Mouse (Mus musculus) lung, postnatal 25 days (tissue): ENCODE measurements around the gene Rpl38.

ENCODE experiments used
- DNase-seq: peaks from one replicate; pipeline ENCODE4 v3.0.0; 2022; ENCODE audit warnings: low spot score

Rpl38 gene

DNA sequence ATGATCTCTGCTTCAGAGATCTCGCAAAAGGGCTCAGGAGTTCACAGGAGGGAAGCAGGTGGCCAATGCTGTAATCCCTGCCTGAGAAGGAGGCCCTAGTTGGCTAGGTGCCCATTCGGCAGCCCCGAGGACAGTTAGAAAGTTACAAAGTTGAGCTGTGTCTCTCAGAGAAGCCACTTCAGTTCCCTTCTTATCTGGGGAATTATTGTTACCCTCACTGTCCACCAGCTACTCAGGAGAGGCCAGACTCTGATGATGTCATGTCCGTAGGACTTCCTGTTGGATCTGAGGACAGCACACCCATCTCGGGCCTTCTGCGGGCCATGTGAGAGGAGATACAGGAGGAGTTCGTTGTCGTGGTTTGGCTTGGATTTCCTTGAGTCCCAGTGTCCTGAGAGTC lies 11.3 kb downstream of the Rpl38 start:
- peak; percentile 32 for DNase-seq

DNA sequence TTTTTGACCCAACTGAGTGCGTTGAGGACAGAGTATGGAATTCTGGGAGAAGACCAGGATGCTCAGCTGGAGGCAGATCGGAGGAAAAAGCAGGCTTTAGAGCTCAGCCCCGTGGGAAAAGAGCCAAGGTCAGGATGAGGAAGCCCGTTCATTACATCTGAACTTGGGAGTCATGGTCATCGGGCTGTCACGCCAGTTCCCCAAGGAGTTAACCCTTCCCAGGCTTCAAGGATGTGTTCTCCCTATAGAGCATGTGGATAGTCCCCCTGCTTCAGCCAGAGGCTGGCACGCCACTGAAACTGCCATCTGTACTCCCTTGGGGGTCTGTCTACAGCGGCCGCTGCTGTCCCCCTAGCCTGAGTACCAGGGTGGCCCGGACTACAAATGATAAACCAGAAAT lies 12.0 kb downstream of the Rpl38 start:
- DNase-seq, result no peak

DNA sequence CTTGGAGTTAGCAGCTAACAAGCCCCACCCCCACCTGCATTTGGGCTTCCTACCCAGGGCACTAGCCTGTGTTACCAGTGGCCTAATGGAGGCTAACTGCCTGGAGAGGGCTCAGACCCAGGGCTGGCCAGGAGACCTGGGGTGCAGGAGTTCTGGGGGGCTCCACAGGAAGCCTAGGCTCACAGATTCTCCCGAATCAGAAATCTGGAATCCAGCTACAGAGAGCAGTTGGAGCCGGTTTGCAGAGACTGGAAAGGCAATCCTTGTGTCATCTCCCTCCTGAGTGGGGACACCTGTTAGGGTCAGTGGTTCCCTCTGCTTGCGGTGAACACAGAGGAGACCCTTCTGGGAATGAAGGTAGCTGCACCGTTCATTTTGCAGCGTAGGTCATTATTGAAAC lies 12.7 kb downstream of the Rpl38 start:
- no peak for DNase-seq

DNA sequence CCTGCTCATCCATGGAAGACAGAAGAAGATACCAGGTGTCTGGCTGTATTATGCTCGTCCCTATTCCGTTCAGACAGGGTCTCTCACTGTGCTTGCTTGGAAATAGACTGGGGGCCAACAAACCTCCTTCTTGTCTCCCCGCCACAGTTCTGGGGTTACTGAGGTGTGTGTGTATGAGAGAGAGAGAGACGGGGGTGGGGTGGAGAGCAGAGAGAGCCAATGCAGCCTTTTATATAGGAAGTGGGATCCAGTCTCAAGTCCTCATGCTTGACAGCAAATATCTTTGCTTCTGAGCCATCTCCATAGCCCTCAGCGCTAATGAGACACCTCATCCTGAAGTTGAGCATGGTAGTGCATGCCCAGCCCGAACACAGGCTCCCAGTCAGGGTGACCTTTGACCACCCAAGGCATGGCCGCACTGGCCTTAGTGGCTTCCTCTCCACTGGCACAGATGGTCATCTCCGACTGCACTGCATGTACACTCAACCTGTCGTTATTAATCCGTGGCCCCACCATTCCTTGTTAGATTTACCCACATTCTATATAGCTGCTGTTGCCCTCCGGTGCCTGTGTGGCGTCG lies 14.1 kb downstream of the Rpl38 start:
- DNase-seq, result no peak

DNA sequence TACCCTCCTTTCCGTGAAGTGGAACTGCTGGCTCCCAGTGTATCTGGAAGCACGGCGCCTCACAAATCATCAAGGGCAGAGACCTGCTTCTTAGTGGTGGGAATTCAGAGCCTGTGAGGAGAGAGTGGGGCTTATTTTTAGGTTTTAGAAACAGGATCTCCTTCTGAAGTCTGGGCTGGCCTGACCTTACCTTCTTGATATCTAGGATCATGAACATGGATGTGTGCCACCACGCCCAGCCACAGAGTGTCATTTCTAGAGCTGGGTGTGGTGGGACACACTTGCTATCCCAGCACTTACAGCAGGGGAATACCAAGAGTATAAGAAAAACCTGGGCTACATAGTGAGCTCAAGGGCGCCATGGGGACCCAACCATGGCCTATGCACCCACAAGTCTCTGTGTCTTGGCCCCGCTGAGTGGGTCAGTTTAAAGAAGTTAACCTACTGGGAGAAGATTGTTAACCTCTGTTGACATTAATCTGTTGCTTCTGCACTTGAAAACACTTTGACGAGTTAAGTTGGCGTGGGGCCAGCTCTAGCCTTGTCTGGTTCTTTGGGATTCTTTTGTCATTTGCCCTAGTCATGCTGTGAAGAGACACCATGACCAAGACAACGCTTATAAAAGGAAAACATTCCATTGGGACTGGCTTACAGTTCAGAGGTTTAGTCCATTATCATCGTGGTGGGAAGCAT lies 14.9 kb downstream of the Rpl38 start:
- no peak for DNase-seq

DNA sequence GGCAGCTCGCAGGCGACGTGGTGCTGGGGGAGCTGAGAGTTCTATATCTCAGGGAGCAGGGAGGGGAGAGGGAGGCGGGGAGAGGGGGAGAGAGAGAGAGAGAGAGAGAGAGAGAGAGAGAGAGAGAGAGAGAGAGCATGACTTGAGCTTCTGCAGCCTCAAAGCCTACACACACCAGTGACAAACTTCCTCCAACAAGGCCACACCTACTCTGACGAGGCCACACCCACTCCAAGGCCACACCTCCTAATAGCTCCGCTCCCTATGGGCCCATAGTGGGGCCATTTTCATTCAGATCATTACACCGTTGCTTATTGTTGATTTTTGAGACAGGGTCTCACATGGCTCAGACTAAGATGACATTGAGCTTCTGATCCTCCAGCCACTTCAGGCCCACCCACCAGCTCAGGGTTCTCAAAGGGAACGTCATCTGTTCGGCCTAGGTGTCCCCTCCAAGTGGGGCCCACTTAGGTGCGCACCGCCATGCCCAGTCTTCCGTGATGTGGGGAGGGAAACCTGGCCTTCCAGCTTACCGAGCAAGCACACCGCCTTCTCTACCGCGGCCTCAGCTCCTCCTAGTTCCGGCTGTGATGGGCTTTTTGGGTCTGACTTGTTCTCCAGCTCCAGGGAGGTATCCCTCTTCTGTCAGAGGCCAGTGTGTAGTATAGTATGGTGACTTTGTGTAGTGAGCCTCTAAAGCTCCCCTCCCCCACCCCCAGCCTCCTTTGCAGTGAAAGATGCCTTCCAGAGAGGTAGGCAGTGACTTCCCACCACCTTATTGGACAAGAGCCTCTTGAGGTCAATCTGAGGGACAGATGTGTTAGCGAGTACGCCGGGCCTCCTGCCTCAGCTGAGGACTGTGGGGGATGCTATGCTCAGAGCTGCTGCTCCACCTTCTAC lies 15.6 kb downstream of the Rpl38 start:
- DNase-seq, result no peak

DNA sequence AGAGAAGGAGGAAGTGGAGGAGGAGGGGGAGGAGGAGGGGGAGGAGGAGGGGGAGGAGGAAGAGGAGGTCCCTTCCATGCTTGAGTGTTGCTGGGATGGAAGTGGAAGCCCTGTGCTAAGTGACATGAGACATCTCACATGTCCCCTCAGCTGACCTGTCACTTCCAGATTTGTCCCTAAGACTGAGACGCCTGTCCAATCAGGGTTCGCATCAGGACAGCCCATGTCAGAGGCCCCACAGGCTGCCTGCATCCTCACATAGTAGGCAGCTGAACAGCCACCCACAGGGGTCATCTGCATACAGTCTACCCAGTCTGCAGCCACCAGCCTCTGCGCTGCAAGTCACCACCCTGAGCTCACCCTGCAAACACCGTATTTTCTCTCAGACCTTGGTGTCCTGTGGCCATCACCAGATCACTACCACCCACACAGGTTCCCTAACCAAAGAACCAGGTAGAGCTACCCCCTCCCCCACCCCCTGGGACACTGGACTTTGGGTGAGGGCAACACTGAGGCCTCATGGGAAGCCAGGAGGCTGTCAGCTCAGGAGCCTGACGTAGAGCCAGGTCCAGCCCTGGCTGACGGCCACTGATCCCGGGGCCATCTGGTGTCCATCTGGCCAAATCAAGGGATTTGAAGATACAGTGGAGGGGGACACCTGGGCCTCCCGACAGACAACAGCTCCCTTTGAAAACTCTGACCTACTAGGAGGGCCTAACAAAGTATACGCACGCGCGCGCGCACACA lies 16.5 kb downstream of the Rpl38 start:
- peak; percentile 32 for DNase-seq

DNA sequence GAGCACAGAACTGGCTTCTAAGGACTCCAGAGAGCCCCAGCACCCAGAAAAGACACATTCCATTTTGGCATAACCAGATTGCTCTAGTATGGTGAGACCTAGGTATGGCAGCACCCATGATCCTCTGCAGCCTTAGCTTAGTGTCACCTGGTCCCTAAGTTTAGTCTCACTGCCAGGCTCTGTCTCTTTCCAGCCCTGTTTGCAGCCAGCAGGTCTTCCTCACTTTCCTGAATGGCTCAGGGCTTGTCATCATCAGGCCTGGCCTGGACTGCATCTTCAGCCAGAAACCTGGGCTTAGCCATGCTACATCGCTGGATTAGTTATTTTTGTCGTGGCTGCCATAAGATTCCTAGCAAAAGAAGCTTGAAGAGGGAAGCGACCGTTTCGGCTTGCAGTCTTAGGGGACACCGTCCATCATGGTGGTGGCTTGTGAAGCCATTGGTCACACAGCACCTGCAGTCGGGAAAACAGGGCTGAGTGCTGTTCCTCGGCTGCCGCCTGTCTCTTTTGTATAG lies 17.3 kb downstream of the Rpl38 start:
- DNase-seq, result no peak

DNA sequence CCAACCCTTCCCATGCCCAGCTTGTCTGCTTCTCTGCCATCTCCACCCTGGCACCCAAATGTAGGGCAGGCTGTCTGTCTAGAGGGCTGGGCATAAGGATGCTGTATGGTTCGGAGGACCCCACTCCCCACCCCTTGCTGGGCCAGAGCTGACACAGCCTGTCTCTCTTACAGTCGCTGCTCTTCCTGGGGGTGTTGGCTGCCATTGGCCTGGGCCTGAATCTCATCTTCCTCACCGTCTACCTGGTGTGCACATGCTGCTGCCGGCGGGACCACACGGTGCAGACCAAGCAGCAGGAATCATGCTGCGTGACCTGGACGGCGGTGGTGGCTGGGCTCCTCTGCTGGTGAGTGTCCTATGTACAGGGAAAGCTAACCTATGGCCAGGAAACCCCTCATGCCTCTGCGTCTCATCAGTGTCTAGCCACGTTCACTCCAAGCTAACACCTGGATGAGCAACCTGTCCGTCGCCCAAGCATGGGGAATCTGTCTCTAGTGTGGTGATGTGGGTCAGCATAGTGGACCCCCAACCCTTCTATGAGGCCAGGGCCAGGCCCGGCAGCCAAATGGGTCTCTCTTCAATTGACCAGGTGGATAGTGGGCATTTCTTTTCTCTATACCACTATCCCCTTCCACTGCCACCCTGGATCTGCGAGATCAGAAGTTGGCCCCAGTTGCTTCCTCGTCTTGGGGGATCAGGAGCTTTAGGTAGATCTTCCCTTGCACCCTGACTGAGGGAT lies 18.1 kb downstream of the Rpl38 start:
- no peak for DNase-seq

DNA sequence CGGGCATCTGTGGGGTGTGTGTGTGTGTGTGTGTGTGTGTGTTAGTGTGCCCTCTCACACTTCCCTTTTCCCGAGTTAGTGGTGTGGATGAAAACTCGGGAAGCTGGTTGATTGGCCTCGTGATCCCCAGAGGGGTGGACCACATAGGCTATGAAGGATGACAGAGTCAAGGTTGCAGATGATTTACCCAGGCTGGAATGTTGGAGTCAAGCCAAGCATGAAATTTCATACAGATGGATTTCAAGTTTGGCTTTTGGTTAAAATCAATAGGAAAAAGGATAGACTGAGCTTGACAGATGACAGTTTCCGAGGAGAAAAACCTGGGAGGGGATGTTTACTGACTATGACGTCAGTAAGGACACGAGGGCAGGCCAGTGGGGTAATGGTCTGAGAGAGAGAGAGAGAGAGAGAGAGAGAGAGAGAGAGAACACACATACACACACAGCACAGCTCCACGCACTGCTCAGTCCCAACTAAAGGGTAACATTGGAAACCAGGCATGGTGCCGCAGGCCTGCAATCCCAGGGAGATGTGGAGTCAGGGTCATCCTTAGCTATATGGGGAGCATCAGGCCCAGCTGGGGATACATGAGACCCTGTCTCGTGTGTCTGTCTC lies 19.4 kb downstream of the Rpl38 start:
- no peak for DNase-seq

DNA sequence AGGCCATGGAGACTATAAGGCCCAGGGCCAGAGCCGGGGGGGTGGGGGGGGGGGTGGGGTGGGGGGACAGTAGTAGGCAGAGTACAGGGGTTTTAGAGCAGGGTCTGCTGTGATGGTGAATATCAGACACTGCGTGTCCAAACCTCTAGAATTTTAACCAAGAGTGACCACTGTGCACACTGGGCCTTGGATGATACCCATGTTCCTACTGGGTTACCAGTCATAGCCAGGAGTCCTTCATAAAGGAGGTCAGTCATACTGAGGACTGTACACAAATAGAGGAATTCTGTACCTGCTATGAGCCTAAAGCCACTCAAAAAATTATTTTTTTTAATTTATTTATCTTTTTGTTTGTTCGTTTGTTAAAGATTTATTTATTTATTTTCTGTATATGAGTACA lies 20.4 kb downstream of the Rpl38 start:
- no peak for DNase-seq

DNA sequence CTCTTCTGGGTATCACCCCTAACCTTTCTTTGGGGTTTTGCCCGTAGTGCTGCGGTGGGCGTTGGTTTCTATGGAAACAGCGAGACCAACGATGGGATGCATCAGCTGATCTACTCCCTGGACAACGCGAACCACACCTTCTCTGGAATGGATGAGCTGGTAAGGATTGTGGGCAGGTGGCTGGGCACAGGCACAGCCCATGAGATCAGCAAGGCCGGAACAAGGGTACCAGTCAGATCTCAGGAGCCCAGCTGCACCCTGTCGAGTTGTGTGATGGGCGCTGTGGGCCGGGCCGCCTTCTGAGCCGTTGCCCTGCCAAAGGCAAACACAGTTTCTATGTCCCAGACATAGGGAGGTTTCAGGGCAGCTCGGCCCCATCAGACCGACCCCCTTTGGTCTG lies 21.9 kb downstream of the Rpl38 start:
- DNase-seq, result no peak

DNA sequence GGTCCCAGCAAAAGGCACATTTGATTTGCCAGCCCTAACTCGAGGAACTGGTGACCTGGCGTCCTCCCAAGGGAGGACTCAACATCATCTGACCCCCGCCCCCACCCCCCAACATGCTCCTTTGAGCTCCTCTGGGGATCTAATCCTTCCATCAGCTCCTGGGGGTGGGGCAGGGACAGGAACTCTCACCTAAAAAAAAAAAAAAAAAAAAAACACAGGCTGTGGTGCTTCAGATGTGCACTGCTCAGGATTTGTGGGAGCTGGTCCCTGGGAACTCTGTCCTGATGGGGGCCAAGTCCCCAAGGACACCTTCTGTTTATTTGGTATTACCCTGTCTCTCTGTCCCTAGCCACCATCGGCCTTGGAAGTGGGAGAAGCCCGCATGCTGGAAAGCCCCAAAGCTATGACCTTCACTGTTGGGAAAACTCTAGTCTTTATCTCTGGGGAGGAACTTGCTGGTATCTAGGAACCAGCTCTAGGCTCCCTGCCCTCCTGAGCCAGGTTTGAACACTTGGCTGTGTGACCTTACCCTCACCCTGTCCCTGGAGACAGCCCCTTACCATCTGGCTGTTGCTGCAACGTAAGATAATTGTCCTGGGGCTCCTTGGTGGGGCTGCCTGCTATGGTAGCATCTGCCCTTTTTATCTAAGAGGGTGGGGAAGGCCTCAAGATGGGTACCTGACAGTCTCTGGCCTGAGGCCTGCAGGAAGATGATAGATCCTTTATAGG lies 23.3 kb downstream of the Rpl38 start:
- no peak for DNase-seq

DNA sequence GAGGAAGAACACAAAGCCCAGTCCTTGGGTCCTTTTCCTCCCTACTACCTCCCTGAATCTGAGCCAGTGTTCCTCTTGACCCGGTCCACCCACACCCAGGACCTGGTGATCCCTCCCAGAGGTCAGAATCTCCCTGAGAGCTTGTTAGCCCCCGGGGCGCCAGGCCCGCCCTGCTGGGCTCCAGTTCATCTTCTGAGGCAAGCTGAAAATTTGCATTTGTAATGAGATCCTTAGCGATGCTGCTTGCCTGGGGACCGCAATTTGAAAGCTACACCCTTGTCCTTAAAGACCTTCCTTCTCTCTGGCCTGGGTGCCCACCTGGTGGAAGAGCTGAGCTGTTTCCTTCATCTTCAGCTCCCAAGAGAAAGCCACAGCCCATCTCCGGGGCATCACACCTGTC lies 24.3 kb downstream of the Rpl38 start:
- no peak for DNase-seq

DNA sequence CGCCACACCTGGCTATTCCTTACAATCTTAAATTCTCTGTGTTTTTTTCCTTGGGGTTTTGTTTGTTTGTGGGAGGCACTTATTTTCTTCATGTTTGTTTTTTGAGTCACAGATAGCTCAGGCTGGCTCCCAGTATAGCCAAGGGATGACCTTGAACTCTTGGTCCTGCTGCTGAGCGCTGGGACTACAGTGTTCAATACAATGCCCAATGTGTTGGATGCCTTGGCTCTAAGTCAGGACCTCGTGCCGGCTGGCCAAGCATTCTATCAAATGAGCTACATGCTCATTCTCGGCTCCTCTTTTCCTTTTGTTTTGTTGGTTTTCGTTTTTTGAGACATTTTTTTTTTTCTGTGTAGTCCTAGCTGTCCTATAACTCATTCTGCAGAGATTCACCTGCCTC lies 25.1 kb downstream of the Rpl38 start:
- DNase-seq, result no peak

DNA sequence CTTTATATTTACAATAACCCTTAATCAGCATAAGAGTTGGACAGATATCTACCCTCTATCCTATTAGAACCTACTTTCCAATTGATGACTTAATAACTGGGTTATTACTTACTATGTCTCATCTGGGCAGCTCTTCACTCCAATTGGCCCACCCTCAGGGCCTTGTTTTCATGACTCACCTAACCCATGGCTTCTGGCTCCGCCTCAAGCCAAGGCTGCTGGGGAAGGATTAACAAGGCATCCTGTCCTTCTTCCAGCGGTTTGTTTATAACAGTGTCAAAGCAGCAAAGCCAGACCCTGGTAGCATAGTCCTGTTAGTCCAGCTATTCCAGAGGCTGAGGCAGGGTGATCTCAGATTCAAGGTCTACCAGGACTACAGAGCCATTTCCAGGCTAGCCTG lies 26.1 kb downstream of the Rpl38 start:
- no peak for DNase-seq

DNA sequence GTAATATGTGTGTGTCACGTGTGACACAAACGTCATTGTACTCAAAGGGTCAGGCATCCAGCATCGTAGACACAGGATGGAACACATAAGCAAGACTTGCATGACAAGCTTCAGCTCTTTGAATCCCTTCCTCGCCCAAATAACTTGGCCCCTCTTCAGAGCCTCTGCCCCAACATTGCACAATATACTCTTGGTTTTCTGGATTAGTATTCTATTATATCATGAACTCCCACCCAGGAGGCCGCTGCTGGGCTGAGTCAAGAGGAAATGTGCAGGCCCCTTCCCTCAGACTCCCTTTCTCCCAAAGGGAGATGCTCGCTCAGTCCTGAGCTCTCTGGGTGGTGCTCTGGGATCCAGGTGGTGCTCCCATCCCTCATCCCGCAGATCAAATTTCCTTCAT lies 30.2 kb downstream of the Rpl38 start:
- DNase-seq, result no peak

DNA sequence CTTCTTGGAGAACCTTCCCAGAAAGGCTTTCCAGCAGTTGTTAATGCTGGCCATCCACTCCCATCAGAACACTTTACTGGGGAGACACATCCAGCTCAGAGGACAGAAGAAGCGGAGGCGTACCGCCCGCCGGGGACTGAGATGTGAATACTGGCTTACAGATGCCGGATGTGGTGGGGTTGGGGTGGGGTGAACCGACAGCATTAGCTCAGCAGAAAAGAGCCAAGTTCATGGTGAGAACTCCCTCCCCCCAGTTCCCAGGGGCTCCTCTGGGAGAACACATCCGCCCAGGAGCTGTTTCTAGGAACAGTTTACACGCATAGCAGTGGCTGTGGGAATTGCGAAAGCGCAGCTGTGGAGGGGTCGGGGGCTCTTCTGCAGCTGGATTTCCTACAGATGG lies 31.2 kb downstream of the Rpl38 start:
- peak; percentile 50 for DNase-seq

DNA sequence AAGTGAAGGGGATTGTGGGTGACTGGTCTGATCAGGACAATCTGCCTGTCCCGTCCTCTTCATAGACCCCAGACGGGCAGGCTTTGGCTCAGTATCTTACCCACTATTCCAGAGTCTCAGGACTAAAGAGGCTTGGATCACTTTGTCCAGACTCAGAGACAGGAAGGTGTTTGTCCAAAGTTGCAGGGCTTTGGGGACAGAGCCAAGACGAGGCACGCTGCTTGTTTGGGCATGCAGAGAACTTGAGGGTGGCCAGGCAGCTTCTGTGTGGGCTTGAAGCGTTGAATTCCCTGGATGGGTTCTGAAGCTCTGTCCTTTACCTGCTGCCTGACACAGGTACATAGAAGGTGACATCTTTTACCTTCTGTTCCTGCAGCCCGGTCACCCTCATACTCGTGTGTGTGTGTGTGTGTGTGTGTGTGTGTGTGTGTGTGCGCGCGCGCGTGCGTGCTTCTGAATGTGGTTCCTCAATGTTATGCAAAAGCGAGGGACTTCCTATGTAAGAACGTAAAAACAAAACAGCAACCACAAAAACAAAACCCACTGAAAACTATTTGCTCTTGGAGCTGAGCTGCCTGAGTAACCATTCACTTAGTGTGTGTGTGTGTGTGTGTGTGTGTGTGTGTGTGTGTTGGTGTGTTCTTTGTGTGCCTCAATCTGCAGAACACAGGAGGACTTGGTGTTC lies 34.1 kb downstream of the Rpl38 start:
- no peak for DNase-seq

DNA sequence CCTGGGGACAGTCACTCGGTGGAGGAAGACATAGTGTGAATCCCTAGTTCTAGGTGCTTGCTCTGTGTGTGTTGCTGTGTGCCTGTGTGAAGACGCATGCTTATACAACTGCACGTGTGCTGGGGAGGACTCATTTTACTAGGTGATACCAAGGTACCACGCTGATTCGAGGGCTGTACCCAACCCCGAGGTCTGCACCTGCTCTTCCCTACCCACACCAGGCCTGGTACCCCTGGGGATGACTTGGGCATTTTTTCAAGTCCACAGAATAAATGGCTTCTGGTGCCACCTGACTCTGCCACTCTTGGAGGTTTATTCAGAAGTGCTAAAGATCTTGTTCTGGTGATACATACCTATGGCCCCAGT lies 34.7 kb downstream of the Rpl38 start:
- no peak for DNase-seq
